Mouse (Mus musculus): ENCODE measurements around the gene Cpne4. TPM values are rescaled to one million over a fixed set of nuclear protein-coding genes. Genes with fewer than 3 reads are reported as not detected.
A peak's percentile ranks its signal among the peaks of the same experiment; 100 is the strongest.

Gene Cpne4
- polyA plus RNA-seq, 1 experiment from 2014 or later, result not detected

- Histone ChIP-seq H3K4me1 (no peaks in the 10 kb centered on the region), H3K36me3 (no peaks in the 10 kb centered on the region), H3K9me3 (replicated peaks) (no peaks in the 10 kb centered on the region), H3K27ac (no peak overlapping the region), H3K4me3 (no peak overlapping the region), H3K27me3 (ENCODE audit: low read depth, poor library complexity, severe bottlenecking) (no peaks in the 10 kb centered on the region)
- WGBS, result 85% methylated on average over 7 of the region's 7 CpGs
- DNase-seq (ENCODE audit: low spot score), result no peak
These were observed 486.6 kb downstream of the Cpne4 start for GRCm38 (mm10) chr9:105033641-105034040.

DNA sequence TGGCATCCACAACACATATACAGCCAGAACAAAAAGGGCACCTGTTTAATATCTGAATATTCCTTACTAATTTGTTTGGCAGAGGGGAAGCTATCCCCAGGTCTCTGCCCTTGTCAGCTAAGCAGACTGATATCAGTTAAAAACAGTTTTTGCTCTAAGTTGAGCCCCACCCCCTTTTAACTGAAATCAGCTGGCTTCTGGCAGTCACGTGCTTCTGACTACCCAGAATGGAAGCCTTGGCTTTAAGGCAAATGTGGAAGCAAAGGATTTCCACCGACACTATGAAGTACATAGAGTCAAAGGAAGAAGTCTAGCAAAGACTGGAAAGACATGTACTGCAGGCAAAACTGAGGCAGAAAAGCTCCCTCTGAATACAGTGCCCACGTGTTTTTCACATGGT lies 490.8 kb downstream of the Cpne4 start:
- Histone ChIP-seq H3K27me3 (ENCODE audit: low read depth, poor library complexity, severe bottlenecking) (no peaks in the 10 kb centered on the region), H3K9me3 (replicated peaks) (no peaks in the 10 kb centered on the region), H3K36me3 (no peaks in the 10 kb centered on the region), H3K4me3 (no peak overlapping the region), H3K4me1 (no peaks in the 10 kb centered on the region), H3K27ac (no peak overlapping the region)
- DNase-seq (ENCODE audit: low spot score), result no peak
- 79% methylated on average over 3 of the region's 3 CpGs for WGBS

- H3K27me3 ChIP-seq (ENCODE audit: low read depth, poor library complexity, severe bottlenecking), result no peaks in the 10 kb centered on the region
- H3K36me3 ChIP-seq, result no peaks in the 10 kb centered on the region
- H3K4me1 ChIP-seq, result no peaks in the 10 kb centered on the region
- H3K4me3 ChIP-seq, result no peak overlapping the region
- 85% methylated on average over 7 of the region's 7 CpGs for WGBS
- H3K27ac ChIP-seq, result no peak overlapping the region
- H3K9me3 ChIP-seq (replicated peaks), result no peaks in the 10 kb centered on the region
- no peak for DNase-seq (ENCODE audit: low spot score)
These were observed 498.9 kb downstream of the Cpne4 start for GRCm38 (mm10) chr9:105046014-105046413.

GRCm38 (mm10) chr9:105048351-105048750 lies 501.3 kb downstream of the Cpne4 start:
- Histone ChIP-seq H3K36me3 (no peaks in the 10 kb centered on the region), H3K9me3 (replicated peaks) (no peaks in the 10 kb centered on the region), H3K4me1 (no peaks in the 10 kb centered on the region), H3K4me3 (no peak overlapping the region), H3K27me3 (ENCODE audit: low read depth, poor library complexity, severe bottlenecking) (no peaks in the 10 kb centered on the region), H3K27ac (no peak overlapping the region)
- 75% methylated on average over 10 of the region's 10 CpGs for WGBS
- no peak for DNase-seq (ENCODE audit: low spot score)

DNA sequence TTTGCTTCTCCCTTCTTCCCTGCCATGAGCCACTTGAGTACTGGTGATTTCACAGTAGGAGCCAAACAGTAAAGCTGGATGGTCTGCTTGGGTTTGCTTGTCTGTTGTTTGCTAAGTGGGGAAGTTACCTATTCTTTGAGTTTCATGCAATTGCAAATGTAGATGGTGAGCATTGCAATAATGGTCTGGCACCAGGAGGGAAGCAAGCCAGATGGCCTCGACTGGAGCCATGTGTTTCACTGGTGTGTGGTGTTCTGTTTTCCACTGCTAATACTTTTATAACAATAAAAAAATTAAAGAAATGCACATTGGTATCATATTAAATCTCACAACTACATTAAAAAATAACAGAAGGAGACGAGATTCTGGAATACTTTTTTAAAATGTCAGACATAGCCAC lies 502.6 kb downstream of the Cpne4 start:
- H3K4me3 ChIP-seq, result no peak overlapping the region
- H3K27me3 ChIP-seq (ENCODE audit: low read depth, poor library complexity, severe bottlenecking), result no peaks in the 10 kb centered on the region
- peaks cover 2% of the 10 kb centered on the region; the same call in 1 of the 2 replicates for H3K36me3 ChIP-seq
- DNase-seq (ENCODE audit: low spot score), result no peak
- no peak overlapping the region for H3K27ac ChIP-seq
- 63% methylated on average over 2 of the region's 2 CpGs for WGBS
- no peaks in the 10 kb centered on the region for H3K9me3 ChIP-seq (replicated peaks)
- peaks cover 6% of the 10 kb centered on the region; the same call in 1 of the 2 replicates for H3K4me1 ChIP-seq

DNA sequence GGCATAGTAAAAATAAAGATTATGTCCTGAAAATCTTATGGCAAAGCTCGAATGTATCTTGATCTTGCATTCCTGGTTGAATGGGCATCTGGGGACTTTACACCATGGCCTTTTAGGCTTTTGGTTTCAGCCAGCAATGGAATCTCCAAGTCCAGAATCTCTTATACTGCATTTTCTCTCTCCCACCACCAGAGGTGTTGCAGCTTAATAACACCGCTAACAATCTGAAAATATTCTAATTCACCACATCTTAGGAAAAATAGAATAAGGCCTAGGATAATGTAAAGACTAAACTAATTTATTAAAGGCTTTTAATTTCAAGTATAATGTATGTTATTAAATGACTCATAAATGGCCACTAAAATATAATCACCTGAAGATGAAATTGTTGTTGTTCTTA lies 503.2 kb downstream of the Cpne4 start:
- Histone ChIP-seq H3K27me3 (ENCODE audit: low read depth, poor library complexity, severe bottlenecking) (no peaks in the 10 kb centered on the region), H3K9me3 (replicated peaks) (no peaks in the 10 kb centered on the region), H3K36me3 (peaks cover 7% of the 10 kb centered on the region), H3K27ac (no peak overlapping the region), H3K4me3 (no peak overlapping the region), H3K4me1 (peaks cover 6% of the 10 kb centered on the region; the same call in 1 of the 2 replicates)
- DNase-seq (ENCODE audit: low spot score), result no peak
- WGBS, result 69% methylated on average over 2 of the region's 2 CpGs

- DNase-seq (ENCODE audit: low spot score), result peak; percentile 93
- Histone ChIP-seq H3K4me1 (peaks cover 6% of the 10 kb centered on the region; the same call in 1 of the 2 replicates), H3K9me3 (replicated peaks) (no peaks in the 10 kb centered on the region), H3K36me3 (peaks cover 35% of the 10 kb centered on the region), H3K27me3 (ENCODE audit: low read depth, poor library complexity, severe bottlenecking) (no peaks in the 10 kb centered on the region), H3K4me3 (peak within 1 kb of the TSS; percentile 84), H3K27ac (peak within 1 kb of the TSS; percentile 94)
- WGBS, result under 1% methylated on average over 31 of the region's 31 CpGs
These were observed 506.1 kb downstream of the Cpne4 start, which contains the start of gene Mrpl3 for GRCm38 (mm10) chr9:105053147-105053557. Mrpl3 (plus strand) TSS chr9:105053239.

DNA sequence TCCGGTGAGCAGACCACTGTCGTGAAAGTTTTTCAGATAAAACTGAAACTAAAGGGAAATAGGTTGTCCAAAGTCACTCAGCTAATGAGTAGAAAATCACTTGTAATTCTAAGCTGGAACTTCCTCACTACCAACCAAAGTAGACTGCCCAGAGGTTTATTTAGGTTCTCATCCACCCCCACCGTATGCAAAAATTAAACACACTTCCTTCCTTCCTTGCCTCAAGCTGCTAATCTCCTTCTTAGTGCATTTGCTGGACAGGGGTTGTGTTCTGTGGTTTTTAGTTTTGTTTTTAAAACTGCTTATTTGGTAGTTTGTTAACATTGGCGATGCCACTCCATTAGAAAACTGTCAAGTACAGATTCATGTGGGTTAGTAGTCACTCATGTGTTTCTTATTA lies 506.7 kb downstream of the Cpne4 start:
- H3K36me3 ChIP-seq, result peaks cover 41% of the 10 kb centered on the region
- H3K9me3 ChIP-seq (replicated peaks), result no peaks in the 10 kb centered on the region
- peak overlapping the region; percentile 94; the same call in 1 of the 2 replicates for H3K27ac ChIP-seq
- 57% methylated on average over 4 of the region's 4 CpGs for WGBS
- peaks cover 6% of the 10 kb centered on the region; the same call in 1 of the 2 replicates for H3K4me1 ChIP-seq
- no peaks in the 10 kb centered on the region for H3K27me3 ChIP-seq (ENCODE audit: low read depth, poor library complexity, severe bottlenecking)
- DNase-seq (ENCODE audit: low spot score), result no peak
- H3K4me3 ChIP-seq, result peak overlapping the region; percentile 84

GRCm38 (mm10) chr9:105069106-105069505 lies 522.0 kb downstream of the Cpne4 start:
- H3K4me1 ChIP-seq, result no peaks in the 10 kb centered on the region
- H3K4me3 ChIP-seq, result no peak overlapping the region
- no peaks in the 10 kb centered on the region for H3K27me3 ChIP-seq (ENCODE audit: low read depth, poor library complexity, severe bottlenecking)
- DNase-seq (ENCODE audit: low spot score), result no peak
- no peak overlapping the region for H3K27ac ChIP-seq
- WGBS, result 95% methylated on average over 10 of the region's 10 CpGs
- no peaks in the 10 kb centered on the region for H3K9me3 ChIP-seq (replicated peaks)
- peaks cover 87% of the 10 kb centered on the region for H3K36me3 ChIP-seq

GRCm38 (mm10) chr9:105072991-105073748 lies 526.1 kb downstream of the Cpne4 start:
- H3K27ac ChIP-seq, result no peak overlapping the region
- WGBS, result 88% methylated on average over 4 of the region's 4 CpGs
- H3K27me3 ChIP-seq (ENCODE audit: low read depth, poor library complexity, severe bottlenecking), result no peaks in the 10 kb centered on the region
- H3K4me3 ChIP-seq, result no peak overlapping the region
- no peak for DNase-seq (ENCODE audit: low spot score)
- peaks cover 91% of the 10 kb centered on the region for H3K36me3 ChIP-seq
- H3K9me3 ChIP-seq (replicated peaks), result no peaks in the 10 kb centered on the region
- no peaks in the 10 kb centered on the region for H3K4me1 ChIP-seq

DNA sequence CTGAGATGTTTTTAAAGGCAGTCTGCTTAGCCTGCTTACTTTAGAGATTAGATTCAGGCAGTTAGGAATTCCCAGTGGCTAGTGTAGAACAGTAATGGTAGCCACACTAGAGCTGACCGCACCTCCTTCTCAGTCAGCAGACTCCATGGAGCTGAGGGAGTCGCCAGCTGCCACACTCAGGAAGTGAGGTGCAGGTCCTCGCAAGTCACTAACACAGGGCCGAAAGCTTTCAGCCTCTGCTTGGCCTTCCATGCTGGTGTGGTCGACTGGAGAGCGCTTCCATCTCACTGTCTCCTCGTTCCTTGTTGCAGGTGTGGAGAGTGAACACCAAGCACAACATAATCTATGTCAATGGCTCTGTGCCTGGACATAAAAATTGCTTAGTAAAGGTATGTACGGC lies 527.8 kb downstream of the Cpne4 start:
- Histone ChIP-seq H3K4me1 (no peaks in the 10 kb centered on the region), H3K27ac (no peak overlapping the region), H3K4me3 (no peak overlapping the region), H3K27me3 (ENCODE audit: low read depth, poor library complexity, severe bottlenecking) (no peaks in the 10 kb centered on the region), H3K36me3 (peaks cover 78% of the 10 kb centered on the region), H3K9me3 (replicated peaks) (no peaks in the 10 kb centered on the region)
- 93% methylated on average over 8 of the region's 8 CpGs for WGBS
- no peak for DNase-seq (ENCODE audit: low spot score)

DNA sequence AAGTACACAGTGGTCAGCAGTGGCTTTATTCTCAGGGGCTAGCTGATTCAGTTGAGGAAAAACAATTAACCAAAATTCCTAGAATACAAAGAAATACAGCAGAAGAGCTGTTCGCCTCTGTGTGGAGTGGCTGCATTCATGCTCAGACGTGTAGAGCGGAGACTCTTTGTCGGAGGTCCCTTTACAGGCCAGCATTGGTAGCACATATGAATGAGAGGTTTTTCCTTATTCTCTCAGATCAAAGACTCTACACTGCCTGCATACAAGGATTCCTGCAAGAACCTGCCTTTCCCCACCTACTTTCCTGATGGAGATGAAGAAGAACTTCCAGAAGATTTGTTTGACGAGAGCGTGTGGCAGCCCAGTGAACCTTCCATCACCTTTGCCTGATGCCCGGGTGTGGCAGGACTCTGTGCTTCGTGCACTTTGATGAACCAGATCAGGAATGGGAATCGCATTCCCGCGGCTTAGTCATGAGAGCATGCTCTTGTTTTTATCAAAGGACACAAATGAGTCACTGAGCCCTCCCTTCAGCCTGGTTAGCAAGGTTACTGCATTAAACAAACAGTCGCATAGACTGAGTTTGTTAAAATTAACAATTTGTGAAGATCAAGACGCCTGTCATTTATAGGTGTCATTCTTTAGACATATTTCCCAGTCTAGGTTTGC lies 529.8 kb downstream of the Cpne4 start:
- Histone ChIP-seq H3K4me1 (no peaks in the 10 kb centered on the region), H3K4me3 (no peak overlapping the region), H3K9me3 (replicated peaks) (no peaks in the 10 kb centered on the region), H3K27ac (no peak overlapping the region), H3K27me3 (ENCODE audit: low read depth, poor library complexity, severe bottlenecking) (no peaks in the 10 kb centered on the region), H3K36me3 (peaks cover 60% of the 10 kb centered on the region)
- no peak for DNase-seq (ENCODE audit: low spot score)
- 96% methylated on average over 13 of the region's 13 CpGs for WGBS

DNA sequence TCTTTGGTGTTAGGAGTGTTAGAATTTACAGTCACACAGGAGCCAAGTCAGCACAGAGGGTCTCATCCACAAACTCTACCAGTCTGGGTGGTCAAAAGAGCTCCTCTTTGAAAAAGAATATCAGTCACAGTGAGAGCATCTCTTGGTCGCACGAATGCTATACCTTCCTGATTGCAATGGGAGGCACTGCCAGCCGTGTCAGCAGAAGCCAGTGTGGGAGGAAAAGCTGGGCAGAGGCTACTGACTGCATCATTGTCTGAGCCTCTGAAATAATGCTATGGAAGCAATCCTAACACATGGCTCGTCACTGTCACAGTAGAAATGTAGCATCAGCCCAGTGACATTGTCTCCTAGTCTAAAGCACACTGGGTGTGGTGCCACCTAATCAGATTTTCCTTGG lies 531.4 kb downstream of the Cpne4 start:
- Histone ChIP-seq H3K27me3 (ENCODE audit: low read depth, poor library complexity, severe bottlenecking) (no peaks in the 10 kb centered on the region), H3K4me3 (no peak overlapping the region), H3K27ac (no peak overlapping the region), H3K36me3 (peaks cover 45% of the 10 kb centered on the region), H3K4me1 (no peaks in the 10 kb centered on the region), H3K9me3 (replicated peaks) (no peaks in the 10 kb centered on the region)
- no peak for DNase-seq (ENCODE audit: low spot score)
- WGBS, result 95% methylated on average over 4 of the region's 4 CpGs
